Mouse (Mus musculus): ENCODE data around the gene Marc1.

Marc1 gene

DNA sequence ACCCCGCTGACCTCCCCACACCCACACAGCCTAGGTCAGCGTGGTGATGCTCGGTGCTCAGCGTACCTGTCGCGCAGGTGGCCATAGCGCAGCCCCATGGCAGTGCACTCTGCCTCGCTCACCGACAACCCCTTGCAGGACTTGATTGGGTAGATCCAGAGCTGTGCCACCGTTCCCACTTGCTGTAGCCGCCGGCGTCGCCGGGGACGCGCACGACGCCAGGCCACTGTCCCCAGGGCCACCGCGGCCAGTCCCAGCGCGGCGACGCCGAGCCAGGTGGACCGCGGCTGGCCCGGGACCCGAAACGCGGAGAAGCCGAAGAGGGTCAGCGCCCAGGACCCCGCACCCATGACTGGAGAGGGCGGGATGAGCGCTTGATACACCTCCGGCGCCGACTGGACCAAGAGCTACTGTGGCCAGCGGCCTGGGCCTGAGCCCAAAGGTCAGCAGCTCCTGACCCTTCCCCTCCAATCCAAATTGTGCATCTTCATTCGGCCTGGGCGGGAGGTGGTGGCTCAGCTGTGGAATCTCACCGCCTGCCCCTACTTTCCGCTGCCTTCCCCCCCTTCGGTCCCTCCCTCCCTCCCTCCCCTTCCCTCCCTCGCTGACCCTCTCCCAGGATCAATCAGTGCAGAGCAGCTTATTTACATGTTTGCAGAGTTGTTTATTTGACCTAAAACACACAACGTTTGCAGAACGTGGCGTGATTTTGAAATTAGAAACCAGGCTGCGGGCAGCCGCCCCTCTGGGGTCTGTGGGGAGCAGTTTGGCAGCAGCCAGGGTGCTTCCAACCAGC is at the start of gene Marc1:
TSS of gene Marc1 (minus strand) at position 534 of the 796 bp plus-strand sequence.
- DNase-seq (ENCODE audit: low spot score in 2 of 2), result no peak

DNA sequence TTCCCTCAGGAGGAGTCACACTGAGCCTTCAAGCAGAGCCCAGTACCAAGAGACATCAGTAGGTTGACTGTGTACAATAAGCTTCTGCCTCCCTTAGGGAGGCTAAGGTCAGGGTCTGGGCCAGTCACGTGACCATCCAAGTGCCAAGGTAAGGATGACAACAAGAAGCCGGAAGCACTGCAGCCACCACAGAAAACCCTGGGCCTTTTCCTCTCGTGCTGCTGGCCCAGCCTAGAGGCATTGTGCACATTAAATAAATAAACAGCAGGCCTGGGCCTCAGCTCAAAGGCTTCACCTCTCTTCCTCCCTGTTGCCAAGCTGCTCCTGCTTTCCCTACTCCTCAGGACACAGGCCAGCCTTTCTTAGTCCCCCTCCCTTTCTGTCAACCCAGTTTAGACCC is 49.2 kb upstream of the Marc1 start:
- no peak for DNase-seq (ENCODE audit: low spot score in 2 of 2)

- DNase-seq (ENCODE audit: low spot score in 2 of 2), result no peak
These were observed 47.1 kb upstream of the Marc1 start for GRCm38 (mm10) chr1:184858253-184858652.

DNA sequence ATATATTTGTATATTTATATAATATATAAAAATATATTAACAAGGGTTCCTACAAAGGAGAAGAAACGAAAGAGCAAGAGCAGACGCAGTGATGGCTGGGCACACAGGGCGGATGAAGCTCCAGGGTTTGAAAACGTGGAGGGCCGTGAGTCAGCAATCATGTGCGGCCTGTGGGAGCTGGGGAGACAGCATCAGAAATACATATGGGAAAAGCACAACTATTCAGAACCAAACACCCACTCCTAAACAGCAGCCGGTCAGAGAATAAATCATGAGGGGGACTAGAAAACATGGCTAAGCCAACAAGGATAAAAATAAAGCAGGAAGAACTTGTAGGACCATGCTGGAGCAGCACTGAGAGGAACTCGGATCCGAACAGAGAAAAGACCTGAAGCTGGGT is 46.1 kb upstream of the Marc1 start:
- DNase-seq (ENCODE audit: low spot score in 2 of 2), result peak in 1 of 2 experiments; percentile 40

DNA sequence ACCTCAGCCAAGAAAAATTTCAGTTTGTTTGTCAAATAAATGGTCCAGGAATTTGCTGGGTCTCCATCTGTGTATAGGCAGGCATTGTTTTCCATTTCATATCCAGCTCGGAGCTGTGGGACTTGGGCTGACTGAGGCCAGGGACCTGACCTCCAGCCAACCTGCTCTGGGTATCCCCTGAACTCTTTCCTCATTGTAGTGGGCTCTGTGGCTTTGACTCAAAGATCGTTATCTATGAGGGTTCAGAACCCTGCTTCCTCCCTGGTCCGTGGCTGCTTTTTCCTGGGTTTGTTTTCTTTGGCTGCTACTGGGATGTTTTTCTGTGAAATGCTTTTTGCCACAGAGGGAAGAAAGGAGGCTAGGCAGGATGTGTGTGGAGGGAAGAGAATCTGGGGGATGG is 42.8 kb upstream of the Marc1 start:
- DNase-seq (ENCODE audit: low spot score in 2 of 2), result no peak

DNA sequence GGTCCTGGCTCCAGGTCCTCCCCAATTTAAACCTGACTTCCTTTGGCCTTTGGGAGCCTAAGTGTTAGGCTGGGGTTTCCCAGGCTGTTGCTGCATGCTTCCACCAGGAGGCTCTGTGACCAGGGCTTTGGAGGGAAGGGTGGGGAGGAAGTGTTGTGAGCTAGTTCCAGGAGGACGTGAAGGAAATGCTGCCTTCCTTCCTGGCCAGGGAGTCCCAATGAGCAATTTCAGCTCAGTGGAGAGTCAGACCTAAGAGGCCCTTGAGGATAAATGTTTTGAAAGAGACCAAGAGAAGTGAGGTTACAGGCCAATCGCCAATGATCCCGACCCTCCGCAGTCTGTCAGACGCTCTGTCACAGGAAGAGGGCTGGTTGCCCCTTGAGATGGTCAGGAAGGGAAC is 42.2 kb upstream of the Marc1 start:
- peak in 1 of 2 experiments; percentile 59 for DNase-seq (ENCODE audit: low spot score in 2 of 2)

DNA sequence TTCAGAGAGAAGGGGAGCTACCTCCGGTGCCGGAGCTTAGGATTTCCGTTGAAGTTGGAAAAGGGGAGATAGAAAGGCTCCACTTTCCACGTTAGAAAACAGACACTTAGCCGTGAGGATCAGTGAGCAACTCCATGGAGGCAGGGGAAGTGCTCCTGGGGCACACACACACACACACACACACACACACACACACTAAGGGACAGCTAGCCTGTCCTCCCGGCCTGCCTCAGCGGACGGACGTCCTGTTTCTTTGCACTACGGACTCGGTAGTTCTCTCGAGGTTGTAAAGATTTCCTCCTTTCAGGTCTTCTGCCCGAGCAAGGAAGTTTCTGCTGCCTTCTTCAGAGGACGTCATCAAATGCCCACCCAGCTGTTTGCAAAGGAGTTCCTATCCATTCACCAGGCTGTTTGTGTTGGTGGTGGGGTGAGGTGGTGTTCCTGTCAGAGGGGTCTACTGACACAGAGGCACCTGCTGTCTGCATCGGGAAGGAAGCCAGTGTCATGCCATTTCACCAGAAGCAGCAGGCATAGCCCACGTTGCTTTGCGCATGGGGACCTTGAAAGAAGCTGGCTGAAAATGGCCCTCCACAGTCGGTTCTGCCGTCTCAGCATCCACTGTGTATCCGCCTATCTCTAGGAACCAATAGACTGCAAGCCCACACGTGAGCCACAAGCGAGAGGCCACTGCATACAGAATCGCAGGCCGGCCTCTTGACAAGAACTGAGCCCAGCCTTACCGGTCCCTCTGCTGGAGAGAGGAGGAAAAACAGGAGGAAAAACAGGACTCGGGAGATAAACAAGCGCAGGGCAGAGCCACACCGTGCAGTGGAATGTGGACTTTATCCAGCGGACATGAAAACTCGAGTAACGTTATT is 40.9 kb upstream of the Marc1 start:
- peak; percentile 47 to 91 for DNase-seq (ENCODE audit: low spot score in 2 of 2)

- no peak for DNase-seq (ENCODE audit: low spot score in 2 of 2)
These were observed 40.1 kb upstream of the Marc1 start for GRCm38 (mm10) chr1:184851166-184851565.

DNA sequence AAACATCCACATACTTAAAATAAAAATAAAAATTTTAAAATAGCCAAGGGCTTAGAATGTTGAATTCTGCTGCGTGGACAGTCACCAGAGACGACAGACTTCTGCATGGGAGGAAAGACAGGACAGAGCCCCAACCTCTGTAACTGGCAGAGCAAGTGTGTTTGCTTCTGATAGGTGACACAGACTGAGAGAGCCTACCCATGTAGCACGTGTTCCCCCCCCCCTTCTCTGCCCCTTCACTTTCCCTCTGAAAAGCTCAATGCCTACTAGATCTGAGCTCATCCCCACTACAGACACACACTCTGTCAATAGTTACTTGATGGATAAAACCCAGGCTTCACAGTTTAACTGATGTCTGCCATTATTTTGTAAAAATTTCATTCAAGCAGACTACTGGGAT is 35.9 kb upstream of the Marc1 start:
- no peak for DNase-seq (ENCODE audit: low spot score in 2 of 2)

DNA sequence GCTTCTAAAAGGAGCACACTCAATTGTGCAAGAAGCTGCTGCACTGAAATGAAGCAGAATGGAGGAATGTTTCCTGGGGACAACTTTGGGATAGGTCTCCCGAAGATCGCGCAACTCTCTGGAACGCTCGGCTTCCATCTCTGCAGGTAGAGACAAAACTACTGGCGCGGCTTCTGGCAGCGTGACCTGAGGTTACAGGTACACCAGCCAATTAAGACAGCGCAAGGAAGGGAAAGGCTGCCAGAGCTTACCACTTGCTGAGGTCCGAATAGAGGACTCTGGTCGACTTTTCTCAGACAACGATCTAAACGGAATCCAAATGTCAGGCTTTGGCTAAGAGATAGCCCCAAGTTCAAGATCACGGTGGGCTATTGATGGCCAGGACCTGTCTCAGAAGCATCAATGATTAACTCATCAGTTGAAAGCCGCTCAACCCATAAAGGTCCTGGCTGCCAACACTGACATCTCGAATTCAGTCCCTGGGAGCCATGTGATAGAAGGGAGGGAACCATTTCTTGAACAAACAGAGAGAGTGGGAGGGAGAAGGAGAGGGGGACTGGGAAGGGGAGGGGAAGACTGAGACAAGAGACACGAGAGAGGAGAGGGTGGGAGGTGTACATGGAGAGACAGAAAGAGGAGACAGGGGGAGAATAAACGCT is 35.1 kb upstream of the Marc1 start, which contains the start of gene Marc2:
TSS of gene Marc2 (minus strand) at position 360 of the 659 bp plus-strand sequence.
- no peak for DNase-seq (ENCODE audit: low spot score in 2 of 2)

- DNase-seq (ENCODE audit: low spot score in 2 of 2), result peak; percentile 69 to 85
These were observed 34.3 kb upstream of the Marc1 start for GRCm38 (mm10) chr1:184845111-184846071.

- DNase-seq (ENCODE audit: low spot score in 2 of 2), result no peak
These were observed 33.4 kb upstream of the Marc1 start for GRCm38 (mm10) chr1:184844326-184845066.

DNA sequence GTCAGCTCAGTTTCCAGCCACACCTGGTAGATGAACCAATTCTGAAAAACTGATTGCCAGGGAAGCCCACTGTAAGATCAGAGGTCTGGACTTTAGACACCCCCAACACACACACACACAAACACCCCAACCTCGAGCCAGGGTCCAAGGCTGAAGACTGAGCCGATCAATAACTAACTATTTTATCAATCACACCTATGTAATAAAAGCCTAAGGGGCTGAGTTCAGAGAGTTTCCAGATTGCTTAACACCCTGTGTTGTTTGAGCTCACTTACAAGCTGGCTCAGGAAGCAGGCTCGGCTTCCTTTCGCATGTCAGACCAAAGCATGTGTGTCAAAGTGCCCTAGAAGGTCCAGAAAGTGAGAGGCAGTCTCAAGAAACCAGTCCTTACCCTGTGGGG is 26.5 kb upstream of the Marc1 start:
- no peak for DNase-seq (ENCODE audit: low spot score in 2 of 2)

DNA sequence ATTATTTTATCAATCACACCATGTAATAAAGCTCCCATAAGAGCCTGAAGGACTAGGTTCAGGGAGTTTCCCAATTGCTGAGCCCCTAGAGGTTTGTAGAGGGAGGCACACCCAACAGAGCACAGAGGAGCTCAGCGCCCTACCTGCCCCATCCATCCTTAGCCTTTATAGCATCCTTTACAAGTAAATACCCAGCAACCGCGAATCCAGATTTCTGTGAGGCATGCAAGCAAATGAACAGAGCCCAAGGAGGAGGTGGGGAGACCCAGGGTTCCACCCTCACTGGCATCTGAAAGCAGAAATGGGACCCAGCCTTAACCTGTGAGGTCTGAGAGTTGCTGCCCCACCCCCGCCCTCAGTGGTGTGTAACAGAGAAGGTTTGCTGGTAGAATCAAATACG is 25.2 kb upstream of the Marc1 start:
- no peak for DNase-seq (ENCODE audit: low spot score in 2 of 2)

DNA sequence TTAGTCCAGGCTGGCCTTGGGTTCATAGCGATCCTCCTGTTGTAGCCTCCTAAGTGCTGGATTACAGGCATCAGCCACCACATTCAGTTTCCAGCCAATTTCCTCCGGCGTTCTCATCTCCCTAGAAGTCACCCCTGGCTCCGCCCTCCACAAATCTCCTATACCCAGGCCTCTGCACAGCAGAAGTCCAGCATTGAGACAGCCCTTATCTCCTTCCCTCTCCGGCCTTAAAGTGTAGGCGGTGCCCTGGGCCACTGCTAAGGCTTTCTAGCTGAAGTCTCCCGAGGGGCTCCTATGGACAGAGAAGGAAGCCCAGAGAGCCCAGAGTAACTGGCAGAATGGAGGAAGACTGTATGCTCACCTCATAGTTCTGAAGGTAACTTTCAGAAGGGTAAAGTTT is 22.4 kb upstream of the Marc1 start:
- DNase-seq (ENCODE audit: low spot score in 2 of 2), result no peak

GRCm38 (mm10) chr1:184832211-184832610 is 21.1 kb upstream of the Marc1 start:
- no peak for DNase-seq (ENCODE audit: low spot score in 2 of 2)

- no peak for DNase-seq (ENCODE audit: low spot score in 2 of 2)
These were observed 18.8 kb upstream of the Marc1 start for GRCm38 (mm10) chr1:184829897-184830296.

DNA sequence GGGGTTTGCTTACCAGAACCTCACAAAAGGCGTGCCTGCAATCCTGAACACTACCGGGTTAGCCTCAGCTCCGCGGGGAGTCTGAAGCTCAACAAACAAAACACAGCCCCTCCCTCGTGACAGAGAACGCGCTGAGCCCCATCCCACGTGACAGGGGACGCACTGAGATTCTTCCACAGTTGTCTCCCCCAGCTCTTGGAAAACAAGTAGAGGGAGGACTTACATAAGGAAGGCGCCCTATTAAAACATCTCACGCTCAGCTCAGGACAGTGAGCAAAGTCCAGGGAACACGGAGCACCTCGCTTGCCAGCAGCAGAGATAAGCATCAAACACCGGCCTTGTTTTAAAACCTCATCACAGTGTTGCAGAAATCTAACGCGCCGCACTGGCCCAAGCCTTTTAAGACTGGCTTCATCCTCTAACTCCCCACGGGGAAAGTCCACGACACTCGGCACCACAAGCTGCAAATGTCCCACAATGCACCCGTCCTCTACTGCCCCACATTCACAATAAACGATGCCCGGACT is 16.1 kb upstream of the Marc1 start:
- peak in 1 of 2 experiments; percentile 36 for DNase-seq (ENCODE audit: low spot score in 2 of 2)

DNA sequence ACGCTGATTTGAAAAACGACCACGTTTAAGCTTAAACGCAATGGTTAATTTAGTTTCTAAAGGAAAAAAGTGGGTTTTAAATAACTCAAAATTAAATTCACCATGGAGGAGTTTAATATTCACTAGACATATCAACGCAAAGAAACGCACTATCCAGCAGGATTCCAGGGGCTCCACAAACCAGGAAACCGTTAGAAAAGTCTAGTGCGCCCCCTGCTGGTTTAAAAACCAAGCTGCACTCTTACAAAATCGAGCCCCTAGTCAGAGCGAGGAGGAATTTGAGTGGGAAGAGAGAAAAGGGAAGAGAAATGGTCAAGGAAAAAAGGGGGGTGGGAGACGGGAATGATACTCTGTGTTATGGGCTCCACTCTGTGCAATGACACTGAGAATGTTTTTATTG is 14.0 kb upstream of the Marc1 start:
- DNase-seq (ENCODE audit: low spot score in 2 of 2), result peak in 1 of 2 experiments; percentile 34

GRCm38 (mm10) chr1:184824439-184824851 is 13.3 kb upstream of the Marc1 start:
- DNase-seq (ENCODE audit: low spot score in 2 of 2), result peak in 1 of 2 experiments; percentile 90
